Mouse (Mus musculus) hindbrain, postnatal 0 days (tissue): ENCODE results near the gene Atg9b. TPM values are rescaled to one million over a fixed set of nuclear protein-coding genes. Genes with fewer than 3 reads are reported as not detected.

ENCODE experiments used
- ATAC-seq: fragments of 200-750 bp; cut with Nextera tagmentation; 2 replicates; pipeline ENCODE4 v1.8.0; 2017; ENCODE audit warnings: mild to moderate bottlenecking, moderate TSS enrichment, moderate library complexity
- DNase-seq: peaks from one replicate; pipeline ENCODE4 v3.0.0-alpha.2; 2015; ENCODE audit warnings: low spot score
- H3K27ac ChIP-seq: fragments of 300-500 bp; sonication (generic); 2 replicates; pipeline ENCODE4 v1.5.1; 2014; ENCODE audit warnings: mild to moderate bottlenecking
- H3K27me3 ChIP-seq: fragments of 300-500 bp; sonication (generic); 2 replicates; pipeline ENCODE4 v1.6.1; 2014; ENCODE audit warnings: low read length, mixed read lengths; ENCODE audit not compliant: insufficient read depth
- H3K36me3 ChIP-seq: fragments of 300-500 bp; sonication (generic); 2 replicates; pipeline ENCODE4 v1.6.1; 2014; ENCODE audit warnings: low read length, mixed read lengths; ENCODE audit not compliant: insufficient read depth
- H3K4me1 ChIP-seq: fragments of 300-500 bp; sonication (generic); 2 replicates; pipeline ENCODE4 v1.6.1; 2014; ENCODE audit warnings: antibody characterized with exemption, low read length, mixed read lengths; ENCODE audit not compliant: insufficient read depth
- H3K4me2 ChIP-seq: fragments of 300-500 bp; sonication (generic); 2 replicates; pipeline ENCODE4 v1.6.1; 2014; ENCODE audit warnings: low read depth, mild to moderate bottlenecking, low read length, moderate library complexity, mixed read lengths
- H3K4me3 ChIP-seq: fragments of 300-500 bp; sonication (generic); 2 replicates; pipeline ENCODE4 v1.5.1; 2014; ENCODE audit warnings: low read length
- H3K9ac ChIP-seq: fragments of 300-500 bp; sonication (generic); replicated peaks from 2 replicates; pipeline ENCODE4 v1.6.1; 2014; ENCODE audit warnings: mild to moderate bottlenecking, low read length, moderate library complexity, mixed read lengths
- H3K9me3 ChIP-seq: fragments of 300-500 bp; sonication (generic); 2 replicates; pipeline ENCODE4 v1.6.1; 2016; ENCODE audit warnings: low read length, mixed read lengths
- CTCF ChIP-seq: IDR thresholded peaks from 2 replicates; pipeline ENCODE4 v1.5.1; 2016; ENCODE audit warnings: antibody characterized with exemption, control low read depth, low read depth
- WGBS: fragments of 180-500 bp; shearing (Covaris S2); extraction: QIAGEN DNeasy Blood & Tissue Kit; methylation state at CpG from one replicate; pipeline ENCODE4 v1.1.7; 2014; 5-methylcytosine and 5-hydroxymethylcytosine counted together
- polyA plus RNA-seq: library from polyadenylated mRNA; unstranded; fragments of >200 nt; fragmentation: Nextera tagmentation; extraction: Ambion mirVana; gene quantifications from 2 replicates; pipeline ENCODE4 v1.2.1, GENCODE M21; 2015
- total RNA-seq: library from RNA; depleted of rRNA; stranded (reverse); fragments of >200 nt; gene quantifications from 2 replicates; pipeline ENCODE4 v1.2.3, GENCODE M21; 2014

Atg9b gene
- total and polyA plus RNA-seq, 2 experiments from 2014 or later: 6.1 to 9.8 TPM

GRCm38 (mm10) chr5:24426037-24426432, 34.1 kb upstream of the Atg9b start:
- peaks cover 11% of the 10 kb centered on the region; the same call in 1 of the 2 replicates for H3K36me3 ChIP-seq
- ATAC-seq (no peak), DNase-seq (no peak)
- H3K27ac ChIP-seq: no peak overlapping the region
- H3K9ac ChIP-seq: peak overlapping the region; percentile 73
- H3K9me3 ChIP-seq: no peaks in the 10 kb centered on the region
- H3K4me2 ChIP-seq: peak overlapping the region; percentile 87
- TF ChIP-seq CTCF: no peak
- H3K4me1 ChIP-seq: peaks cover 12% of the 10 kb centered on the region
- 4% methylated on average over 10 of the region's 10 CpGs for WGBS
- no peaks in the 10 kb centered on the region for H3K27me3 ChIP-seq
- peak overlapping the region; percentile 68 for H3K4me3 ChIP-seq

- ATAC-seq (no peak), DNase-seq (peak; percentile 49)
- H3K27ac ChIP-seq: peak overlapping the region; percentile 90
- H3K4me1 ChIP-seq: peaks cover 12% of the 10 kb centered on the region
- H3K9me3 ChIP-seq: no peaks in the 10 kb centered on the region
- H3K27me3 ChIP-seq: no peaks in the 10 kb centered on the region
- peak; percentile 47 for TF ChIP-seq CTCF
- peak overlapping the region; percentile 87 for H3K4me2 ChIP-seq
- WGBS: 1% methylated on average over 17 of the region's 30 CpGs
- peak overlapping the region; percentile 73 for H3K9ac ChIP-seq
- peaks cover 11% of the 10 kb centered on the region; the same call in 1 of the 2 replicates for H3K36me3 ChIP-seq
- peak overlapping the region; percentile 68 for H3K4me3 ChIP-seq
Observed at GRCm38 (mm10) chr5:24425421-24426036, 33.6 kb upstream of the Atg9b start.

DNA sequence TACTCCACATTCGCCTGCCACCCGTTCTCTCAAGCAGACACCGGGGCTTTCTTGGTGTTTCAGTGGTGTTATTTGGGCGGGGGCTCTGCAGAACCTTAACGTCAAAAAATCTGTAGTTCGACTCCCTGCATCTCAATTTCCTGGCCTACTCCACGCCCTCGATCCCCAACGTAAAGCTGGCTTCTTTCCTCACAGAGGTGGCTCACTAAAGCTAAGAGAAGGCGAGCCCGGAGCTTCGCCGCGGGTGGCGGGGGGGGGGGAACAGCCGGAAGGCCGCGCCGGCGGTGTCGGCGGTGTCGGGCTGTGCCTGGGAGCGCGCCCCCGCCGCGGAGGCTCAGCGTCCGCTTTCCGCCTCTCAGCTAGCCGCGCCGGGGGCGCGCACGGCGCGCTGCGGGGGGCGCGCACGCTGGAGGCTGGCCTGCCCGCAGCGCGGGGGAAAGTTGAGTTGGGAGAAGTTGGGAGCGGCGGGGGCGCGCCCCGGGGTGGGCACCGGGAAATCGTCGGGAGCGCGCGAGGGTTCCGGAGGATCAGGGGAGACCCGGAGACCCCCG, 33.0 kb upstream of the Atg9b start:
- no peak for TF ChIP-seq CTCF
- peak overlapping the region; percentile 90 for H3K27ac ChIP-seq
- H3K4me2 ChIP-seq: peak overlapping the region; percentile 87
- H3K27me3 ChIP-seq: no peaks in the 10 kb centered on the region
- no peak for ATAC-seq
- no peaks in the 10 kb centered on the region for H3K9me3 ChIP-seq
- WGBS: under 1% methylated on average over 54 of the region's 60 CpGs
- peaks cover 12% of the 10 kb centered on the region for H3K4me1 ChIP-seq
- H3K4me3 ChIP-seq: peak overlapping the region; percentile 68
- H3K9ac ChIP-seq: peak overlapping the region; percentile 73
- peak; percentile 94 for DNase-seq
- peaks cover 7% of the 10 kb centered on the region; the same call in 1 of the 2 replicates for H3K36me3 ChIP-seq

GRCm38 (mm10) chr5:24424004-24424781, 32.2 kb upstream of the Atg9b start:
- 9% methylated on average over 21 of the region's 21 CpGs for WGBS
- 0 out of 2 replicates have a peak, but pooled peaks have one; percentile 1 for TF ChIP-seq CTCF
- H3K9me3 ChIP-seq: no peaks in the 10 kb centered on the region
- peaks cover 12% of the 10 kb centered on the region for H3K4me1 ChIP-seq
- H3K36me3 ChIP-seq: peaks cover 13% of the 10 kb centered on the region
- DNase-seq (no peak), ATAC-seq (no peak)
- peak overlapping the region; percentile 73 for H3K9ac ChIP-seq
- H3K4me3 ChIP-seq: peak overlapping the region; percentile 68
- peak overlapping the region; percentile 90 for H3K27ac ChIP-seq
- peak overlapping the region; percentile 87 for H3K4me2 ChIP-seq
- no peaks in the 10 kb centered on the region for H3K27me3 ChIP-seq

DNA sequence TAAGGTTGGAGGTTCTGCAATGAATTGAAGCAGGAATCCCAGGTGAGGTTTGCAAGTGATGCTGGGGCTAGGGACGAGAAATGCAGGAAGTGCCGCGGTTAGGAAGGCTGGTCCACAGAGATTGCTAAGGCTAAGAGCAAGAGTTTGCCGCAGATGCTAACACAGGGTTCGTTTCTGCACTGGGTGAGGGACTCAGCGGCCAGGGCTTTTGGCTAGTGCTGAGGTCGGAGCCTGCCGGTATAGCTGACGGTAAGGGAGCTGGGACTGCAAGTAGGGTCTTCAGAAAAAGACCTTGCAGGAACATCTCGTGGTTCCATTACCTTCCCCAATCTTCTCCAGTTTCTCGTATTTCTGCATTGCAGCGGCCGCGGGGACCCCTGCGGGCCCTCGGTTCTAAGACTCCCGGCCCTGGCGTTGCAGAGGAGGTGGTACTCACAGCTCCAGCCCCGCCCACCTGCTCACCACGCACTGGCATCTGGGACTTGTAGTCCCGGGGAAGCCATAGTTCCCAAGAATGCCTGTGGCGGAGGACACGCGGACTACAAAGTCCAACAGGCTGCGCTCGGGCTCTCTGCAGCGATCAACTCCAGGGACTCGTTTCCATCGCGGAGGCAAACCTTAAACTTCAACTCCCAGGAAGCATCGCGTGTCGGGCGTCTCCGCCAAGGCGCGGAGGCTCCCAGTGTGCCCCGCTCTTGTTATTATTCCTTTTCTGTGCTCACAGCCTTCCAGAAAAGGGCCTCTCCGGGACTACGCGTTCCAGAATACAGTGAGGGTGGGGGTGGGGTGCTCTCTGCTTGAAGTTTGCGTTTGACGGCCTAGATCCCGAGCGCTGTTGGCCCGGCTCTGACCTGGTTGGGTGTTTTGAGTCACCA, 31.4 kb upstream of the Atg9b start, which contains the start of the genes Cdk5 and Slc4a2:
Gene Cdk5 (minus strand): TSS at position 402 of the 875 bp plus-strand sequence.
Gene Slc4a2 (plus strand): TSS at position 709 of the 875 bp plus-strand sequence.
- peak; percentile 96 for ATAC-seq
- H3K27ac ChIP-seq: peak within 1 kb of the TSS; percentile 90
- under 1% methylated on average over 46 of the region's 46 CpGs for WGBS
- H3K4me3 ChIP-seq: peak within 1 kb of the TSS; percentile 68
- no peak; the same call in none of the 2 replicates for TF ChIP-seq CTCF
- DNase-seq: peak; percentile 100
- H3K9me3 ChIP-seq: no peaks in the 10 kb centered on the region
- peak within 1 kb of the TSS; percentile 73 for H3K9ac ChIP-seq
- H3K27me3 ChIP-seq: no peaks in the 10 kb centered on the region
- peaks cover 15% of the 10 kb centered on the region for H3K36me3 ChIP-seq
- H3K4me2 ChIP-seq: peak within 1 kb of the TSS; percentile 87
- H3K4me1 ChIP-seq: peaks cover 12% of the 10 kb centered on the region

DNA sequence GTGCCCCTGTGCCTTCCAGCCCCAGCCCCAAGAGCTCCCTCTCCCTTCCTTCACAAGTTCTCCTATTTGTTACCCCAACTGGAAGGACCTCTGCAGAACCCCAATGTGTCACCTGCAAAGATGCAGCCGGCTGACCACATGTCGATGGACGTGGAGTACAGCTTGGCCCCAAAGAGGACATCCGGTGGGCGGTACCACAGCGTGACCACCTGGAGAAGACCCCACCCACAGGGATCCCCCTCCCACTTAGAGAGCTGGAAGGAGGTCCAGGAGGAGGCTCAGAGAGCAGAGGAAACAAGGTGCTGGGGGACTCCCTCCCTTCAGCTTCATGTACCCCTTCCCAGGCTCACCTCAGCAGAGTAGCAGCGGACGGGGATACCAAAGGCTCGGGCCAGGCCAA, 28.4 kb upstream of the Atg9b start:
- Histone ChIP-seq H3K9me3 (no peaks in the 10 kb centered on the region), H3K4me3 (no peak overlapping the region), H3K4me2 (no peak overlapping the region), H3K36me3 (peaks cover 15% of the 10 kb centered on the region), H3K9ac (no peak overlapping the region), H3K27ac (no peak overlapping the region), H3K27me3 (no peaks in the 10 kb centered on the region), H3K4me1 (peaks cover 20% of the 10 kb centered on the region)
- TF ChIP-seq CTCF: no peak
- no peak for ATAC-seq
- WGBS: 91% methylated on average over 9 of the region's 9 CpGs
- no peak for DNase-seq
